Comparison of ENCODE assay signal across 8 mouse cellular contexts in genomic region chr19:8773409-8773808, GRCm38 (mm10). TPM values are rescaled to one million over a fixed set of nuclear protein-coding genes. Genes with fewer than 3 reads are reported as not detected.
DNase-seq lines count a peak whose midpoint lies in the region; ATAC-seq lines count a peak whose summit lies in the region.

No protein-coding gene starts in this region.

- H3K9ac ChIP-seq in liver, embryonic 11.5 days (ENCODE audit: low read depth, low read length) = peak overlapping the region; percentile 95

- ATAC-seq in erythroblast, adult 5-6 weeks (replicated peaks; ENCODE audit: low FRiP score, poor library complexity, severe bottlenecking) = no peak
- ATAC-seq in liver, embryonic 11.5 days (replicated peaks; ENCODE audit: low FRiP score) = no peak

- H3K27me3 ChIP-seq in erythroblast, embryonic 14.5 days (ENCODE audit: control insufficient read depth) = no peaks in the 10 kb centered on the region
- no peaks in the 10 kb centered on the region for H3K27me3 ChIP-seq in forebrain, embryonic 10.5 days (ENCODE audit: poor library complexity, severe bottlenecking)
- no peaks in the 10 kb centered on the region for H3K27me3 ChIP-seq in liver, embryonic 11.5 days (replicated peaks; ENCODE audit: control insufficient read depth, insufficient read depth, low read length)

- peaks cover 55% of the 10 kb centered on the region for H3K4me1 ChIP-seq in erythroblast, embryonic 14.5 days (ENCODE audit: control insufficient read depth)
- H3K4me1 ChIP-seq in forebrain, embryonic 10.5 days = peaks cover 52% of the 10 kb centered on the region
- peaks cover 39% of the 10 kb centered on the region for H3K4me1 ChIP-seq in liver, embryonic 11.5 days (replicated peaks; ENCODE audit: control insufficient read depth, insufficient read depth, low read length)

- peak overlapping the region; percentile 91 for H3K4me3 ChIP-seq in erythroblast, embryonic 14.5 days (replicated peaks)
- H3K4me3 ChIP-seq in forebrain, embryonic 10.5 days = peak overlapping the region; percentile 88
- peak overlapping the region; percentile 80 for H3K4me3 ChIP-seq in liver, embryonic 11.5 days (ENCODE audit: low read depth, low read length)

- DNase-seq in 3T3-L1 (ENCODE audit: low read depth, low spot score) (peak; percentile 22), MN1 (ENCODE audit: low spot score) (no peak)
- no peak for DNase-seq in forebrain, embryonic 10.5 days (ENCODE audit: extremely low spot score, low spot score)
- DNase-seq in liver, embryonic 11.5 days (ENCODE audit: low spot score) = no peak
- no peak for DNase-seq in right cerebral cortex, postnatal 10 days (ENCODE audit: low spot score in 2 of 2)
- DNase-seq in kidney, postnatal 14 days = no peak

- H3K36me3 ChIP-seq in erythroblast, embryonic 14.5 days (ENCODE audit: control insufficient read depth) = peaks cover 78% of the 10 kb centered on the region
- peaks cover 73% of the 10 kb centered on the region for H3K36me3 ChIP-seq in forebrain, embryonic 10.5 days (replicated peaks)
- peaks cover 21% of the 10 kb centered on the region for H3K36me3 ChIP-seq in liver, embryonic 11.5 days (ENCODE audit: control insufficient read depth, insufficient read depth, low read length)

- H3K27ac ChIP-seq in forebrain, embryonic 10.5 days = peak overlapping the region; percentile 98
- peak overlapping the region; percentile 99 for H3K27ac ChIP-seq in liver, embryonic 11.5 days (ENCODE audit: low read depth, low read length)

- 69% methylated on average over 6 of the region's 6 CpGs for WGBS in forebrain, embryonic 10.5 days
- WGBS in liver, embryonic 11.5 days = 38% methylated on average over 6 of the region's 6 CpGs

- H3K9me3 ChIP-seq in erythroblast, embryonic 14.5 days (ENCODE audit: control insufficient read depth, low read length) = no peaks in the 10 kb centered on the region
- no peaks in the 10 kb centered on the region for H3K9me3 ChIP-seq in forebrain, embryonic 10.5 days
- no peaks in the 10 kb centered on the region for H3K9me3 ChIP-seq in liver, embryonic 11.5 days (ENCODE audit: control insufficient read depth, low read length)

- H3K4me2 ChIP-seq in liver, embryonic 11.5 days = peak overlapping the region; percentile 91

RNA-seq across cellular contexts. Expression of gene Tmem179b, which starts 0.9 kb away (rescaled TPM):
- polyA plus RNA-seq in erythroblast, embryonic 14.5 days (2012) = 10.3 and 14.4 TPM in 2 replicates
- total RNA-seq in erythroblast, adult 5-6 weeks (2015; ENCODE audit: low replicate concordance) = 55.1 and 59.6 TPM in 2 replicates
- 24.3 and 37.4 TPM in 2 replicates for total RNA-seq in erythroblast, adult 5-6 weeks (2017; ENCODE audit: low replicate concordance)
- 47.4 and 49.5 TPM in 2 replicates for polyA plus RNA-seq in forebrain, embryonic 10.5 days (2016; fragmentation: Nextera tagmentation; extraction: Ambion mirVana)
- polyA plus RNA-seq in liver, embryonic 11.5 days (2014; fragmentation: Nextera tagmentation; extraction: Ambion mirVana) = 116 and 119 TPM in 2 replicates

RNA-seq across cellular contexts. Expression of gene Tmem223, which starts 2.6 kb away (rescaled TPM):
- polyA plus RNA-seq in erythroblast, embryonic 14.5 days (2012) = 4.9 and 5.0 TPM in 2 replicates
- 9.4 and 11.0 TPM in 2 replicates for total RNA-seq in erythroblast, adult 5-6 weeks (2015; ENCODE audit: low replicate concordance)
- total RNA-seq in erythroblast, adult 5-6 weeks (2017; ENCODE audit: low replicate concordance) = 3.1 and 6.8 TPM in 2 replicates
- 170 TPM in 2 replicates for polyA plus RNA-seq in forebrain, embryonic 10.5 days (2016; fragmentation: Nextera tagmentation; extraction: Ambion mirVana)
- 116 and 123 TPM in 2 replicates for polyA plus RNA-seq in liver, embryonic 11.5 days (2014; fragmentation: Nextera tagmentation; extraction: Ambion mirVana)

RNA-seq across cellular contexts. Expression of gene Taf6l, which starts 12.8 kb away (rescaled TPM):
- 4.1 and 4.7 TPM in 2 replicates for polyA plus RNA-seq in erythroblast, embryonic 14.5 days (2012)
- 1.2 and 5.9 TPM in 2 replicates for total RNA-seq in erythroblast, adult 5-6 weeks (2015; ENCODE audit: low replicate concordance)
- total RNA-seq in erythroblast, adult 5-6 weeks (2017; ENCODE audit: low replicate concordance) = 1.0 and 9.5 TPM in 2 replicates
- polyA plus RNA-seq in forebrain, embryonic 10.5 days (2016; fragmentation: Nextera tagmentation; extraction: Ambion mirVana) = 48.6 and 49.4 TPM in 2 replicates
- 25.9 TPM in 2 replicates for polyA plus RNA-seq in liver, embryonic 11.5 days (2014; fragmentation: Nextera tagmentation; extraction: Ambion mirVana)

RNA-seq across cellular contexts. Expression of gene Nxf1, which starts 16.5 kb away (rescaled TPM):
- 2.9 and 3.0 TPM in 2 replicates for polyA plus RNA-seq in erythroblast, embryonic 14.5 days (2012)
- total RNA-seq in erythroblast, adult 5-6 weeks (2015; ENCODE audit: low replicate concordance) = 135 and 146 TPM in 2 replicates
- 35.0 and 81.7 TPM in 2 replicates for total RNA-seq in erythroblast, adult 5-6 weeks (2017; ENCODE audit: low replicate concordance)
- polyA plus RNA-seq in forebrain, embryonic 10.5 days (2016; fragmentation: Nextera tagmentation; extraction: Ambion mirVana) = 254 and 275 TPM in 2 replicates
- 197 and 198 TPM in 2 replicates for polyA plus RNA-seq in liver, embryonic 11.5 days (2014; fragmentation: Nextera tagmentation; extraction: Ambion mirVana)

RNA-seq across cellular contexts. Expression of gene Polr2g, which starts 25.0 kb away (rescaled TPM):
- polyA plus RNA-seq in erythroblast, embryonic 14.5 days (2012) = 0.36 and 0.84 TPM in 2 replicates
- total RNA-seq in erythroblast, adult 5-6 weeks (2015; ENCODE audit: low replicate concordance) = 21.5 and 23.0 TPM in 2 replicates
- total RNA-seq in erythroblast, adult 5-6 weeks (2017; ENCODE audit: low replicate concordance) = 9.9 and 20.1 TPM in 2 replicates
- 173 and 180 TPM in 2 replicates for polyA plus RNA-seq in forebrain, embryonic 10.5 days (2016; fragmentation: Nextera tagmentation; extraction: Ambion mirVana)
- 152 and 159 TPM in 2 replicates for polyA plus RNA-seq in liver, embryonic 11.5 days (2014; fragmentation: Nextera tagmentation; extraction: Ambion mirVana)

Comparison
In these comparisons a context has a peak if more than half of its experiments do, and no peak if none do; other contexts are left out.
1. RNA of gene Tmem223, which starts 2.6 kb away (polyA plus RNA-seq): 170 TPM in forebrain, embryonic 10.5 days and 116 to 123 TPM in liver, embryonic 11.5 days; 4.9 to 5.0 TPM in erythroblast, embryonic 14.5 days; every median in the first group is over 10 times any median in the second.
2. Peak in every context shown above with its lines, with median percentiles within 50 percentile points of each other: H3K4me3 ChIP-seq.